Mouse (Mus musculus): ENCODE results near the gene Efcc1.

- TF ChIP-seq CTCF (conservative IDR thresholded peaks at IDR 0.05 in 1 of 2, IDR thresholded peaks at IDR 0.05 in 1 of 2; ENCODE audit: low read depth in 2 of 2, low read length in 2 of 2) (no peak), BHLHE40 (IDR thresholded peaks at IDR 0.05; ENCODE audit: low read depth, low read length) (no peak), MAX (IDR thresholded peaks at IDR 0.05; ENCODE audit: low read length) (no peak), POLR2A (IDR thresholded peaks at IDR 0.05; ENCODE audit: low read depth, low read length) (no peak), MEF2A (IDR thresholded peaks at IDR 0.05; ENCODE audit: borderline replicate concordance, low read depth, low read length) (no peak), JUND (conservative IDR thresholded peaks at IDR 0.05; ENCODE audit: low read depth, low read length) (no peak), RCOR1 (conservative IDR thresholded peaks at IDR 0.05; ENCODE audit: low read depth, low read length) (no peak), SMC3 (IDR thresholded peaks at IDR 0.05; ENCODE audit: low read depth, low read length) (no peak), NELFE (IDR thresholded peaks at IDR 0.05; ENCODE audit: low read depth, low read length) (no peak), POLR2AphosphoS2 (IDR thresholded peaks at IDR 0.05; ENCODE audit: low read depth, low read length) (no peak), KAT2A (IDR thresholded peaks at IDR 0.05; ENCODE audit: insufficient replicate concordance, low read length) (no peak)
Observed at GRCm38 (mm10) chr6:87778294-87779173, 47.9 kb downstream of the Efcc1 start.

Data from CH12.LX (cell line).